Mouse (Mus musculus) thymus, postnatal 25 days (tissue): ENCODE results near the gene Sptbn1.

Source experiments
- DNase-seq: peaks from one replicate; pipeline ENCODE4 v3.0.0; 2022

Sptbn1 gene

DNA sequence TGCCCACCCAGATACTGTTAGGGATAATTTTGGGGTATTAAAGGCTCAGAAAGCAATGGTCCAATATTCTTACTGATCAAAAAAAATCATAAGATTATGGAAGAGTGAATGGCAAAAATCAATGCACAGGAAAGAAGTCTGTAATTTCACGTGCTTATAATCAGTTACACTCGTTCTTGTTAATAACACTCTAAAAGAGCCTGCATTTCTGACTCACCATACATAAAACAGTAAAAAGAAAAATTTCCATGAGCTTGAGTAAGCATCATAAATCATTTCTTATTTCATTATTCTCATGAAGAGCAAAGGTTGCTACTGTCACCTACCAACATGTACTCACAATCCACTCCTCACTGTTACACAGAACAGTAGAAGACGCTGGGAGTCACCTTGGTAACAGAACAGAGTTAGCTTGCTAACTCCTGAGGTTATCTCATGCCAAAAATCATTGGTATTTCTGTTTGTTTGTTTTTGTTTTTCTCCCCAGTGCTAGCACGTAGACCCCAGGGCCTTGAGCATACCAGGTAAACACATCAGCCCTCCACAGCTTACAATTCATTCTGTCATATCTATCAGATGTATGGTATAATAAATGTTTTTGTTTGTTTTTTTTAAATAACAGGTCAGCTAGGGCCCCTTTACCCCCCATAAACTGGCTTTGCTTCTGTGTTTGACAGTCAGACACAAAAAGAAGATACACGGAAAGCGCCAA is 57.7 kb downstream of the Sptbn1 start:
- DNase-seq = no peak

GRCm38 (mm10) chr11:30209495-30209894 is 58.5 kb downstream of the Sptbn1 start:
- DNase-seq = no peak

GRCm38 (mm10) chr11:30204398-30204797 is 63.6 kb downstream of the Sptbn1 start:
- no peak for DNase-seq

DNA sequence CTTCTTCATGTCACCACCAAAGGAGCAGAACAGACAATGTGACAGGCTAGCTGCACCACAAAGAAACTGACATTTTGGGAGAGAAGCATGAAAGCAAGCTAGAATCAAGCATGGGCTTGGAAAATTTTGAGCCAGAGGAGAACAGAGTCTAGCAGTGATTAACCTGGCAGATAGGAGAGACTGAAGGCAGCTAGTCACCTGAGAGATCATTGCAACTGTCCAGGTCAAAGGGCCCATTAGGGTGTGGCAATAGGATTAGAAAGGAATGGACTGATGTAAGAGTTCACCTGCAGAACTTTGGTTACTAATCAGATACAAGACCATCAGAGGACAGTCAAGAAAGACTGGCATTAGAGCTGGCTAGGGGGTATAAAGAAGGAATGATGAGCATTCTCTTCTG is 67.6 kb downstream of the Sptbn1 start:
- no peak for DNase-seq

DNA sequence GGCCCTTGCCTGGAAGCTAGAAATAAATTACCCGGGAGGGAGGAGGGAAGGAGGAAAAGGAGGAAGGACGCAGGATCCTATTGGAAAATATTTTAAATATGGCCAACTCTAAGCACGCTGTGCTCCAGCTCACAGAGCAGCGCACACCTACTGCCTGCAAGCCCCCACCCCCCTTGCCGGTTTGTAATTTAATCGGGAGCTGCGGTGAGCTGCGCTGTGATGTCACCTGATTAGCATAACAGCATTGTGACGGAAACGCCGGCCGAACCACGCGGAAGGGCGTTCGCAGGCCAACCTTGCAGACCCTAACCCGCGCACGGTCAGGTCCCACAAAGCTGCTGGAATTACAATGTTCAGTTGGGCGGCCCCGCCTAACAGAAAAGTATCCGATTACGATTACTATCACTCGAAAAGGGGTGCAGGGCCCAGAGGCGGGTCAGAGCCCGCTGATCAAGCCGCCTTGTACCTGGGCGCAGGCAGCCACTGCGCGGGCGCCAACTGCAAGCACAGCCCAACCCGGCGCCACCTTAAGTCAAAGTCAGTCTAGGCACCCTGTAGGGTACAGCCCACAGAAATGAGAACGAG is 69.8 kb downstream of the Sptbn1 start:
- DNase-seq = peak; percentile 90

DNA sequence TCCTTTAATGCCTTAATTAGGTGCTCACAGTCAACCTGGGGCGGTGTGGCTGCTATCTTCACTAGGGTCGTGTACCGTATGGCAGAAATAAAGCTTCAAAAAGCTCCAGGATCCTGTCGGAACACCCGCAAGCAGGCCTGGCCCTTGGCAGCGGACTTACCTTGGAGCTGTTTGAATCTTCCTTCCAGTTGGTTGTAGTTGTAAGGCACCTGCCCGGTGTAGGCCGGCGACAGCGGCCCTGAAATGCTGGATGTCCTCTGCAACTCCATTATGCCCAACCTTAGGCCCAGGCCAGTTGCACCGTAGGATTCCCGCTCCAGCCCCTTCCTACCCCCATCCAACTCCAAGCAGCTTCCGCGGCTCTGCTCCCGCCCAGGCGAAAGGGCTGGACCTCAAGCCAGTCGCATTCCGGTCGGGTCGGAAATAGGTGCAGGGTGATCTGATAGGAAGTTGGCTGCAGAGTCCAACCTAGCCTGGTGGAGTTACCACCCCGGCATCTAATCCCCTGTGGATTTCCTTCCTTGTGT is 70.3 kb downstream of the Sptbn1 start:
- DNase-seq = peak; percentile 64

GRCm38 (mm10) chr11:30196368-30197070 is 71.5 kb downstream of the Sptbn1 start:
- peak; percentile 9 for DNase-seq

DNA sequence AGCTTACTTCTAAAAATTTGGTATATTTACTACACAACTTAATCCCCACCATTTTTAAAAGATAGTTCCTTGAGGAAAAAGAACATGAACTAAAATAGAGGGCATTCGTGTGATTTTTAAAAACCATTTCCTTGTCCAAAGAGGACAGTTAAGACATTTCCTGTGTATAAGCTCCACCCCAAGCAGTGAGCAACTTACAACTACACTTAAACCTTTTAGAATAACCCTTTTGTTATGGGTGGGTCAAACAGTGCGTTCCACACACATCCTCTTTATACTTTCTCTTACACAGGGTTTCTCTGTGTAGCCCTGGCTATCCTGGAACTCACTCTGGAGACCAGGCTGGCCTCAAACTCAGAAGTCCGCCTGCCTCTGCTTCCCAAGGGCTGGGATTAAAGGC is 72.2 kb downstream of the Sptbn1 start:
- no peak for DNase-seq

- DNase-seq = no peak
Measured at GRCm38 (mm10) chr11:30194800-30195199, 73.2 kb downstream of the Sptbn1 start.

DNA sequence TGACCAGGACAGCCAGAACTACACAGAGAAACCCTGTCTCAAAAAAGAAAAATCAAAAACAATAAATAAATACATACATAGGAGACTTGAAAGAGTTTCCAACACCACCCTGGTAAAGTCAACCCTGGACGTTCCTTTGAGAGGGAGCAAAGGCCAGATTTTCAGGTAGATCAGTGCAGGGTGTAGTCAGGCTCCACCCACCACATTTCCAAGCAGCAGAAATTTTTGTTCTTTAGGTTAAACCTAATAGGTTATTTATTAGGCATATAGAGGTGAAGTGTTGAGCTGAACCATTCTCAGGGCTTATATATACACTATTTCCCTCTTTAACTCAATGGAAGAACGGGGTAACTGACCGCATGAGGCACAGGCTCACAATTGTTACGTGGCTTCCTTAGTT is 77.0 kb downstream of the Sptbn1 start:
- DNase-seq = no peak

DNA sequence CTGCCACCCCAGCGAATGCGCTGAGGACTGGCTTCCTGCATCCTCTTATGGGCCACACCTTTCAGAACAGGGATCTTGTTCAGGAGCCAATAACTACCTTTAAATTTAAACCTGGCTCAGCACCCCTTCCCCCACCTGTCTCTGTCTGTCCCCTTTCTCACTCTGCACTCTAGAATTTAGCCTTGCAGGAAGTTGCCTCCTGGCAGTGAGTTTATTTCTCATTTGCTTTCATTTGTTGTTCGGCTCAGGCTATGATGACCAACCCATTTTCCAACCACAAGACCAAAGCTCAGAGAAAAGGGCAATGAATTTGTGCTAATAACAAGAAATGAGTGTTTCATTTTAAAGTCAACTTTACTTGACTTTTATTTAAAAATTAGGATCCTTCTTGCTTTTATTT is 77.9 kb downstream of the Sptbn1 start:
- peak; percentile 23 for DNase-seq

- DNase-seq = peak; percentile 76
Measured at GRCm38 (mm10) chr11:30186902-30187470, 81.0 kb downstream of the Sptbn1 start.

DNA sequence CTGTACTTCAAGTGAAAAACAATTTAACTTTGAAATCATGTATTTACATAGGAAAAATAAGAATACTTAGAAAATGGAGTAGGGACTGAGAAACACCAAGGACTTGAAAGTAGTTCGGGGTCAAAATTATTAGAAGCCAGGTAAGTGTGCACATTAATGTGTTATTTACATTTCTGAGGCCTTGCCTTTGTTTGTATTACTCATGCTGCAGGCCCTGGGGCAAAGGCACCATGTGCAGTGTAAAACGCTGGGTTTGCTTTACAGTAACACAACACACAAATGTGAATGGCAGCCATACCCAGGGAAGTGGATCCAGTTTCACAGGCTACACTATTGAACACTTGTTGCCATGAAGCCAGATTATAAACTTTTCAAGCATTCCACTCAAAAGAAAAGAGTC is 83.4 kb downstream of the Sptbn1 start:
- no peak for DNase-seq

DNA sequence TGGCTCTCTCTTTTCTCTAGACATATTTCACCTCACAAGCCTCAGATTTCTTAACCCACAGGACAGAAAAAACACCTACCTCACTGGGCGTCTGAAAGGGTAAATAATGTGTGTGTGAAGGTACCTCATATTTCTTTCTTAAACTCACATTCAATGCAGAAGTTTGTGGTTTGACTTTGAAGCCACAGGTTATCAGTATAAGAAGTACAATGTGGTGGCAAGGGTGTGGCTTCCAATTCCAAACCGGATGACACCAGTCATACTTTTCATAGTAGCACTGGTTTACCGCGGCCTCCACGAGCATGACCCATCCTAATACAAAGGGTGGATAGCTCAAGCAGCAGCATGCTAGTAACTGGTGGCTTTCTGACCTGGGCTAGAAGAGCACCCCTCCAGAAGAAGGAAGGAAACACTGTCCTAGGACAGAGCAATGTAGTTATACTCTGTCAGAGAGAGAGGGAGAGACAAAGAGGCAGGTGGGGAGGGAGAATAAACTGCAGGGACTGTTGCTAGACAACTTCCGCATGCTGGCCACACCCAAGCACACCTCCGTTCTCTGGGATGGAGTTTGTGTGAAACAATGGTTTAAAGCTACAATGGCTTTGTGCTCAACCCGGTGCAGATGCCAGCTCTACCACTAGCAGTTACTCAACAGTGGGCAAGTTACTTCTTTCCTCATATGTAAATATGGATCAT is 85.1 kb downstream of the Sptbn1 start:
- DNase-seq = peak; percentile 62

- DNase-seq = no peak
Measured at GRCm38 (mm10) chr11:30178193-30178592, 89.8 kb downstream of the Sptbn1 start.

GRCm38 (mm10) chr11:30177145-30177840 is 90.7 kb downstream of the Sptbn1 start:
- no peak for DNase-seq

DNA sequence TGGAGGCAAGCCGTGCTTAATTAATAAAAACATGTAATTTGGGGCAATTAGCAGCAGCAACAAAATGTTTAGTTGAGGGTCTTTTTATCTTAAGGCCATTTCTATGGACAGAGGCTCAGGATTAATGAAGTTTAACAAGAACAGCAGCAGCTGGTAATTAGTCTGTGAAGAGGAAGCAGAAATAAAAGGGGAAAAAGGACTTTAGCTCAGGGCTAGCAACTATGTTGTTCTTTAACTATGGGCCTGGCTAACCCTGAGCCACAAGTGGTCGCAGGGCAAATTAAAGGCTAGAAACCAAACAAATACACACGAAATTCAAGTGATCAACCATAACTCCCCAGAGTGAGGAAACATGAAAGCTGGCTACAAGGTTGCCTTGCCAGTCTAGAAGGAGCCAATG is 91.9 kb downstream of the Sptbn1 start:
- no peak for DNase-seq

GRCm38 (mm10) chr11:30175623-30176022 is 92.4 kb downstream of the Sptbn1 start:
- no peak for DNase-seq

- DNase-seq = no peak
Measured at GRCm38 (mm10) chr11:30171586-30172178, 96.3 kb downstream of the Sptbn1 start.

DNA sequence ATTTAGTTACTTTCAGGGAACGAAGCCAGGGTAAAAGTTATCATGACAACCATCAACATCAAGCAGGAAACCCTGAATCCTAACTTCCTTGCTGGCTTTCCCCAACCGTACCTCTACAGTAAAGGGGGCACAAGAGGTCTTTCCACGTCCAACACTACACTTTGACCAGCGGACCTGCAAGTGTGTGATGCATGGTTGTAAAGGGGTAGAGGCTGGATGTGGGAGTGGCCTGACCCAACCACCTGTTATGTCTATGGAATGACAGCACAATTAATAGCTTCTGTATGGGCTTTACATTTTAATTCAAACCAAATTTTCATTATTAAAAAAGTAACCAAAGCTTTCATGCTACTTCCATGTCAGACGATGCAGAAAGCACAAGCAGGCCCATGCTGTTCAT is 96.8 kb downstream of the Sptbn1 start:
- DNase-seq = no peak

DNA sequence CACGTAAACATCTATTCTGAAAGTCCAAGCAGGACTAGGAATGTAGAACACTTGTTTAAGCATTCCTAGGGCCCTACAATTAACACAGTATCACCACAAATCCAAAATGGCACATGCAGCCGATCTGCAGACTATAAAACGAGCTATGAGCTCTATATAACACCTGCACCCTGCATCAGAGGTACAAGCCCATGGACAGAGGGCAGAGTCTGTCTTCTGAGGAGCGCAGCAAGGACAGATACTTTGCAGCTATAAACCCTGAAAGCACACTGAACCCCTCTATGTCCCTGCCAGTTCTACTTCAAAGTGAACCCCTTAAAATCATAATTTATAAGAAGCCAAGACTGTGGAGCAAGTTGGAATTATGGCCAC is 101.4 kb downstream of the Sptbn1 start:
- DNase-seq = peak; percentile 29
